Mouse (Mus musculus): ENCODE data around the gene Wfikkn2. TPM values are rescaled to one million over a fixed set of nuclear protein-coding genes. Genes with fewer than 3 reads are reported as not detected.
A peak's percentile ranks its signal among the peaks of the same experiment; 100 is the strongest.

Gene Wfikkn2
- polyA plus RNA-seq, 1 experiment from 2014 or later, result 1.8 TPM

DNA sequence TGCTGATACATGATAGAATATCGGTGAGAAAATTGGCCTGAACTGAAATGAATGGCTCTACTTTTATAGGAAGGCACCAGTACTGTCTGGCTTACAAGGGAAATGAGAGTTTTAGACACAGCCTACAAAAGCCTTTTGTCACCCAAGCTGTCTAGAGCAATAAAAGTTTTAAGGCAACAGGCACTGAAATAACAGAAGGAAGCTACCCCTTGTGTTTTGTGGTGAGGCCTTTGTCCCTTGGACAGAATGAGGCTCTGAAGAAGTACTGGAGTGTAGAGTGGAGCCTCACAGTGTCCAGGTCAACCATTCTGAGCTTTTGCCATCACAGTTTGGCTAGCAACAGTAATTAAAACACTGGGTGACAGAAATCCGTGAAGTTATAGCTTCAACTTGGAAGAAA, 29.6 kb downstream of the Wfikkn2 start:
- Histone ChIP-seq H3K36me3 (ENCODE audit: control insufficient read depth, insufficient read depth, low read length) (peaks cover 6% of the 10 kb centered on the region; the same call in 1 of the 2 replicates), H3K4me2 (replicated peaks; ENCODE audit: low read depth, low read length) (no peak overlapping the region), H3K9ac (ENCODE audit: low read depth, low read length) (no peak overlapping the region), H3K27me3 (ENCODE audit: control insufficient read depth, insufficient read depth, low read length) (no peaks in the 10 kb centered on the region), H3K27ac (ENCODE audit: low read depth, low read length) (no peak overlapping the region), H3K9me3 (ENCODE audit: control insufficient read depth, low read length) (no peaks in the 10 kb centered on the region), H3K4me3 (ENCODE audit: low read depth, low read length) (no peak overlapping the region), H3K4me1 (replicated peaks; ENCODE audit: control insufficient read depth, insufficient read depth, low read length) (peaks cover 4% of the 10 kb centered on the region; the same call in 1 of the 2 replicates)
- ATAC-seq (ENCODE audit: low FRiP score) (no peak), DNase-seq (ENCODE audit: low spot score) (no peak)
- WGBS, result 38% methylated on average over 2 of the region's 2 CpGs

DNA sequence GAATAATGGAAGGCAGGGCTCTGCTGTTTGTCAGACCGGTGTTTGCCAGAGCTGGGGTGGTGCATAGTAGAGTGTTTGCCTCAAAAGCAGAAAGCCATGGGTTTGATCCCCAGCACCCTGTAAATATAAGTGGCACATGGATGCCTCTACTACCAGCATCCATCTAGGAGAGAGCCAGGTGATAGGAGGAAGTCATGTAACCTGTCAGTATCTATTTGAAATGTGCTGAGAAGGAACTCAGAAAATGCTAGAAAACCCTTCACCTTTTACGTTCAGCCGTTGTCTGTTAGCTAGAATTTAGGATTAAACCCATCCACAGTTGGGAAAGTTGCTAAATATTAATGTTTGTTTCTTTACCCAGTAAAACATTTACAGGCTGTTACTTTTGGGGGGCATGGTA, 30.2 kb downstream of the Wfikkn2 start:
- Histone ChIP-seq H3K27me3 (ENCODE audit: control insufficient read depth, insufficient read depth, low read length) (no peaks in the 10 kb centered on the region), H3K36me3 (ENCODE audit: control insufficient read depth, insufficient read depth, low read length) (peaks cover 6% of the 10 kb centered on the region; the same call in 1 of the 2 replicates), H3K4me3 (ENCODE audit: low read depth, low read length) (no peak overlapping the region), H3K9me3 (ENCODE audit: control insufficient read depth, low read length) (no peaks in the 10 kb centered on the region), H3K4me1 (replicated peaks; ENCODE audit: control insufficient read depth, insufficient read depth, low read length) (peaks cover 4% of the 10 kb centered on the region; the same call in 1 of the 2 replicates), H3K9ac (ENCODE audit: low read depth, low read length) (no peak overlapping the region), H3K27ac (ENCODE audit: low read depth, low read length) (no peak overlapping the region), H3K4me2 (replicated peaks; ENCODE audit: low read depth, low read length) (no peak overlapping the region)
- 85% methylated on average over 3 of the region's 3 CpGs for WGBS
- no peak for DNase-seq (ENCODE audit: low spot score)
- no peak for ATAC-seq (ENCODE audit: low FRiP score)

DNA sequence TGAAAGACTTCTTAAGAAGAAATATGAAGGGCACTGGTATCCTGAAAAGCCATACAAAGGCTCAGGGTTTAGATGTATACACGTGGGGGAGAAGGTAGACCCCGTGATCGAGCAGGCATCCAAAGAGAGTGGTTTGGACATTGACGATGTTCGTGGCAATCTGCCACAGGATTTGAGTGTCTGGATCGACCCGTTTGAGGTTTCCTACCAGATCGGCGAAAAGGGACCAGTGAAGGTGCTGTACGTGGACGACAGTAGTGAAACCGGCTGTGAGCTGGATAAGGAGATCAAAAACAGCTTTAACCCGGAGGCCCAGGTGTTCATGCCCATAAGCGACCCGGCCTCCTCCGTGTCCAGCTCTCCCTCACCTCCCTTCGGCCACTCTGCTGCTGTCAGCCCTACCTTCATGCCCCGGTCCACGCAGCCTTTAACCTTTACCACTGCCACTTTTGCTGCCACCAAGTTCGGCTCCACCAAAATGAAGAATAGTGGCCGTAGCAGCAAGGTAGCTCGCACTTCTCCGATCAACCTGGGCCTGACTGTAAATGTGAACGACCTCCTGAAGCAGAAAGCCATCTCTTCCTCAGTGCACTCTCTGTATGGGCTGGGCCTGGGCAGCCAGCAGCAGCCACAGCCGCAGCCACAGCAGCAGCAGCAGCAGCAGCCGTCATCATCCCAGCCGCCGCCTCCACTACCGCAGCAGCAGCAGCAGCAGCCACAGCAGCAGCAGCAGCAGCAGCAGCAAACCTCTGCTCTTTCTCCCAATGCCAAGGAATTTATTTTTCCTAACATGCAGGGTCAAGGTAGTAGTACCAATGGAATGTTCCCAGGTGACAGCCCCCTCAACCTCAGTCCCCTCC, 31.8 kb downstream of the Wfikkn2 start:
- Histone ChIP-seq H3K9ac (ENCODE audit: low read depth, low read length) (no peak overlapping the region), H3K36me3 (ENCODE audit: control insufficient read depth, insufficient read depth, low read length) (peaks cover 6% of the 10 kb centered on the region; the same call in 1 of the 2 replicates), H3K4me1 (replicated peaks; ENCODE audit: control insufficient read depth, insufficient read depth, low read length) (peaks cover 4% of the 10 kb centered on the region), H3K27ac (ENCODE audit: low read depth, low read length) (no peak overlapping the region), H3K4me3 (ENCODE audit: low read depth, low read length) (no peak overlapping the region; the same call in 1 of the 2 replicates), H3K27me3 (ENCODE audit: control insufficient read depth, insufficient read depth, low read length) (no peaks in the 10 kb centered on the region), H3K9me3 (ENCODE audit: control insufficient read depth, low read length) (no peaks in the 10 kb centered on the region), H3K4me2 (replicated peaks; ENCODE audit: low read depth, low read length) (peak overlapping the region; percentile 3; the same call in 1 of the 2 replicates)
- DNase-seq (ENCODE audit: low spot score) (no peak), ATAC-seq (ENCODE audit: low FRiP score) (no peak)
- 89% methylated on average over 29 of the region's 29 CpGs for WGBS

GRCm38 (mm10) chr11:94212997-94213396, 32.8 kb downstream of the Wfikkn2 start:
- peaks cover 6% of the 10 kb centered on the region; the same call in 1 of the 2 replicates for H3K36me3 ChIP-seq (ENCODE audit: control insufficient read depth, insufficient read depth, low read length)
- peak overlapping the region; percentile 67 for H3K4me2 ChIP-seq (replicated peaks; ENCODE audit: low read depth, low read length)
- DNase-seq (ENCODE audit: low spot score) (no peak), ATAC-seq (ENCODE audit: low FRiP score) (no peak)
- H3K4me3 ChIP-seq (ENCODE audit: low read depth, low read length), result peak overlapping the region; percentile 96
- H3K27ac ChIP-seq (ENCODE audit: low read depth, low read length), result no peak overlapping the region
- H3K27me3 ChIP-seq (ENCODE audit: control insufficient read depth, insufficient read depth, low read length), result no peaks in the 10 kb centered on the region
- peaks cover 4% of the 10 kb centered on the region for H3K4me1 ChIP-seq (replicated peaks; ENCODE audit: control insufficient read depth, insufficient read depth, low read length)
- H3K9ac ChIP-seq (ENCODE audit: low read depth, low read length), result no peak overlapping the region
- 80% methylated on average over 4 of the region's 4 CpGs for WGBS
- no peaks in the 10 kb centered on the region for H3K9me3 ChIP-seq (ENCODE audit: control insufficient read depth, low read length)

GRCm38 (mm10) chr11:94212489-94212836, 33.3 kb downstream of the Wfikkn2 start:
- H3K36me3 ChIP-seq (ENCODE audit: control insufficient read depth, insufficient read depth, low read length), result peaks cover 6% of the 10 kb centered on the region; the same call in 1 of the 2 replicates
- no peaks in the 10 kb centered on the region for H3K9me3 ChIP-seq (ENCODE audit: control insufficient read depth, low read length)
- peak overlapping the region; percentile 82 for H3K9ac ChIP-seq (ENCODE audit: low read depth, low read length)
- ATAC-seq (ENCODE audit: low FRiP score) (no peak), DNase-seq (ENCODE audit: low spot score) (no peak)
- peaks cover 4% of the 10 kb centered on the region for H3K4me1 ChIP-seq (replicated peaks; ENCODE audit: control insufficient read depth, insufficient read depth, low read length)
- H3K4me3 ChIP-seq (ENCODE audit: low read depth, low read length), result peak overlapping the region; percentile 96
- H3K27me3 ChIP-seq (ENCODE audit: control insufficient read depth, insufficient read depth, low read length), result no peaks in the 10 kb centered on the region
- peak overlapping the region; percentile 98 for H3K27ac ChIP-seq (ENCODE audit: low read depth, low read length)
- peak overlapping the region; percentile 67 for H3K4me2 ChIP-seq (replicated peaks; ENCODE audit: low read depth, low read length)
- 1% methylated on average over 7 of the region's 7 CpGs for WGBS

DNA sequence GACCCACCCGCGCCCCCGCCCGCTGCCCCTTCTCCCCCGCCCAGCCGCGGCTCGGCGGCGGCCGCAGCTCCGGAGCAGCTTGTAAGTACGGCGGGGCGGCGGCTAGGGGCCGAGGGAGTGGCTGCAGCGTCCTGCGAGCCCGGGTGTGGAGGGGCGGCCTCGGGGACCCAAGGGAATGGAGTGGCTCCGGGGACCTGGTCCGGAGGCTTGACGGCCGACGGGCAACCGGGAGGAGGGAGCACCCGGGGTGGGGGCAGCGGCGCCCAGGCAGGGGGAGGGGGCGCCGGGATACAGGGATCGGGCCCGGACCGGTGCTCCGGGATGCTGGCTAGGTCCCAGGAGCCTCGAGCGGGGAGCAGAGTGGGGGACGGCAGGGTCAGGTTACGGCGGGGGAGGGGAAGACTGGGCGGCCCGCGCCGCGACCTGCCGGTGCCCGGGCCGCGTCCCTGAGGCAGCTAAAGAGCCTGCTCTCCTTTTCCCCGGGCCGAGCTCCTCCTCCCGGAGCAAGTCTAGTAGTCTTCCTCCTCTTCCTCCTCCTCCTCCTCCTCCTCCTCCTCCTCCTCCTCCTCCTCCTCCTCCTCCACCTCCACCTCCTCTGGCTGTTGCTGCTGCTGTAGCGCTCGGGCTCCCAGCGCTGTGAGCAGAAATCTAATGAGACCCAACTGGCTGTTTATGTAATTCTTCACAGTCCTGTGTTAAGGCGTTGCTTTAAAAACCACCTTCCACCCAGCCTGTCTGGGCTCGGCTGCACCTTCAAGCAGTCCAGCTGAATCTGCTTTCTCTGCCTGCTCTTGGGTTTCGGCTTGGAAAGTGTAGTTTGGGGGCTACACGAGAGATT, 33.9 kb downstream of the Wfikkn2 start:
- ATAC-seq (ENCODE audit: low FRiP score) (peak; percentile 34), DNase-seq (ENCODE audit: low spot score) (peak; percentile 75)
- peaks cover 4% of the 10 kb centered on the region for H3K4me1 ChIP-seq (replicated peaks; ENCODE audit: control insufficient read depth, insufficient read depth, low read length)
- H3K4me2 ChIP-seq (replicated peaks; ENCODE audit: low read depth, low read length), result peak overlapping the region; percentile 67
- peaks cover 6% of the 10 kb centered on the region; the same call in 1 of the 2 replicates for H3K36me3 ChIP-seq (ENCODE audit: control insufficient read depth, insufficient read depth, low read length)
- under 1% methylated on average over 36 of the region's 61 CpGs for WGBS
- H3K4me3 ChIP-seq (ENCODE audit: low read depth, low read length), result peak overlapping the region; percentile 96
- H3K27me3 ChIP-seq (ENCODE audit: control insufficient read depth, insufficient read depth, low read length), result no peaks in the 10 kb centered on the region
- peak overlapping the region; percentile 98 for H3K9ac ChIP-seq (ENCODE audit: low read depth, low read length)
- H3K27ac ChIP-seq (ENCODE audit: low read depth, low read length), result peak overlapping the region; percentile 98
- H3K9me3 ChIP-seq (ENCODE audit: control insufficient read depth, low read length), result no peaks in the 10 kb centered on the region

DNA sequence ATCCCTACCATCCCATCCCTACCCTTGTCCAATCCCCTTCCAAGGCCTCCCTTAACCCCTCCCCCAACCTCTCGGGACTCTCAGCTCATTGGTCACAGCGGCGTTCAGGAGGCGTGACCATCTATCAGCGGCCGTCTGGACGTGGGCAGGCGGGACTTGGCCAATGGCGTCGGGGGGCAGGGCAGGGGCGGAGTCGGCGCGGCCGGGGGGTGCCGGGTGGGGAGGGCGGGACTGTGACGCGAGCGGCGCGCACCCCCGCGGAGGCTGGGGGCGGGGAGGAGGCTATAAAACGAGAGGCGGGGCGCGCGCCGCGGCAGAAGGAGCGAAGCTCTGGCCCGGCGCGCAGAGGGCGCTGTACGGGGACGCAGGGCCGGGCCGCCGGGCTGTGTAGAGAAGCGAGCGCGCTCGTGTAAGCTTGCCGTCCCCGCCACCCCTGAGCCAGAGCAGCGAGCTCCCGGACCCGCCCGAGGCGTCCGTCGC, 34.6 kb downstream of the Wfikkn2 start, which contains the start of gene Tob1:
Gene Tob1 (plus strand): TSS at position 331 of the 480 bp plus-strand sequence.
- under 1% methylated on average over 44 of the region's 55 CpGs for WGBS
- Histone ChIP-seq H3K4me2 (replicated peaks; ENCODE audit: low read depth, low read length) (peak within 1 kb of the TSS; percentile 91), H3K36me3 (ENCODE audit: control insufficient read depth, insufficient read depth, low read length) (peaks cover 6% of the 10 kb centered on the region; the same call in 1 of the 2 replicates), H3K9ac (ENCODE audit: low read depth, low read length) (peak within 1 kb of the TSS; percentile 98), H3K27me3 (ENCODE audit: control insufficient read depth, insufficient read depth, low read length) (no peaks in the 10 kb centered on the region), H3K9me3 (ENCODE audit: control insufficient read depth, low read length) (no peaks in the 10 kb centered on the region), H3K4me3 (ENCODE audit: low read depth, low read length) (peak within 1 kb of the TSS; percentile 96), H3K4me1 (replicated peaks; ENCODE audit: control insufficient read depth, insufficient read depth, low read length) (peaks cover 4% of the 10 kb centered on the region), H3K27ac (ENCODE audit: low read depth, low read length) (peak within 1 kb of the TSS; percentile 98)
- ATAC-seq (ENCODE audit: low FRiP score) (peak; percentile 98), DNase-seq (ENCODE audit: low spot score) (peak; percentile 97)
